ENCODE assay signal across 25 mouse cellular contexts in genomic region chr14:60170845-60171610, GRCm38 (mm10). TPM values are rescaled to one million over a fixed set of nuclear protein-coding genes. Genes with fewer than 3 reads are reported as not detected.
DNase-seq lines count a peak whose midpoint lies in the region; ATAC-seq and TF ChIP-seq lines count a peak whose summit lies in the region.
"Had no signal": no experiment of that assay in that cellular context is flagged by ENCODE, and none has a peak within 500 bp of the region (broad histone marks: within the 10 kb centered on the region; RNA-seq: fewer than 3 reads in every experiment).

No protein-coding gene starts in this region.

- H3K36me3 ChIP-seq in heart, embryonic 10.5 days, result no peaks in the 10 kb centered on the region
- H3K36me3 ChIP-seq in heart, embryonic 11.5 days (ENCODE audit: control insufficient read depth, insufficient read depth, low read length), result no peaks in the 10 kb centered on the region
- no peaks in the 10 kb centered on the region for H3K36me3 ChIP-seq in intestine, postnatal 0 days (ENCODE audit: control insufficient read depth, insufficient read depth)
- H3K36me3 ChIP-seq in stomach, embryonic 15.5 days, result no peaks in the 10 kb centered on the region
- H3K36me3 ChIP-seq: forebrain, embryonic 10.5 days; limb, embryonic 12.5 days; liver, embryonic 12.5 days; neural tube, embryonic 12.5 days had no signal

- H3K4me3 ChIP-seq in heart, embryonic 10.5 days, result no peak overlapping the region
- H3K4me3 ChIP-seq in heart, embryonic 11.5 days (ENCODE audit: low read depth, low read length), result no peak overlapping the region
- H3K4me3 ChIP-seq in intestine, postnatal 0 days (ENCODE audit: low read depth, low read length), result no peak overlapping the region
- H3K4me3 ChIP-seq in stomach, embryonic 15.5 days (replicated peaks), result no peak overlapping the region
- H3K4me3 ChIP-seq: forebrain, embryonic 10.5 days; limb, embryonic 12.5 days; liver, embryonic 12.5 days; neural tube, embryonic 12.5 days had no signal

- DNase-seq in heart, embryonic 10.5 days (ENCODE audit: low spot score), result no peak
- peak; percentile 13 for DNase-seq in retina, embryonic 14.5 days (ENCODE audit: low spot score)
- DNase-seq in retina, postnatal 1 day, result no peak
- no peak for DNase-seq in lung, postnatal 4 days
- DNase-seq in layer of hippocampus, adult 8-10 months (ENCODE audit: low spot score in 2 of 2), result no peak
- DNase-seq: B cell, adult 2 months; cerebellum, adult 18-20 months; cerebellum, postnatal 25 days; embryo, embryonic 11 days; forebrain, postnatal 0 days; heart, postnatal 36 days; kidney, adult 2 months; kidney, postnatal 25 days; layer of hippocampus, adult 9-11 months; lung, adult 2 months; right cerebral cortex, postnatal 25 days; thymus, postnatal 36 days had no signal

- 79% methylated on average over 16 of the region's 16 CpGs for WGBS in heart, embryonic 10.5 days
- 78% methylated on average over 16 of the region's 16 CpGs for WGBS in heart, embryonic 11.5 days (ENCODE audit: insufficient replicate concordance)
- WGBS in intestine, postnatal 0 days, result 34% methylated on average over 16 of the region's 16 CpGs
- WGBS in stomach, embryonic 15.5 days, result 65% methylated on average over 16 of the region's 16 CpGs

- ATAC-seq in heart, embryonic 11.5 days (replicated peaks; ENCODE audit: insufficient number of reproducible peaks, low FRiP score, low TSS enrichment), result no peak
- peak; percentile 88 for ATAC-seq in intestine, postnatal 0 days
- ATAC-seq in stomach, embryonic 15.5 days (ENCODE audit: insufficient read depth, low FRiP score, low read depth), result peak; percentile 64
- ATAC-seq: forebrain, postnatal 0 days; liver, embryonic 12.5 days had no signal

- H3K4me2 ChIP-seq in heart, embryonic 11.5 days, result no peak overlapping the region
- peak overlapping the region; percentile 54 for H3K4me2 ChIP-seq in intestine, postnatal 0 days (replicated peaks; ENCODE audit: low read depth)
- H3K4me2 ChIP-seq in stomach, embryonic 15.5 days, result no peak overlapping the region; the same call in 1 of the 2 replicates
- H3K4me2 ChIP-seq: hindbrain, embryonic 14.5 days; limb, embryonic 12.5 days; liver, embryonic 12.5 days; neural tube, embryonic 12.5 days had no signal

- H3K9me3 ChIP-seq in heart, embryonic 10.5 days, result no peaks in the 10 kb centered on the region
- H3K9me3 ChIP-seq in heart, embryonic 11.5 days (replicated peaks; ENCODE audit: control insufficient read depth, low read length), result no peaks in the 10 kb centered on the region
- H3K9me3 ChIP-seq in intestine, postnatal 0 days (ENCODE audit: control insufficient read depth), result no peaks in the 10 kb centered on the region
- no peaks in the 10 kb centered on the region for H3K9me3 ChIP-seq in stomach, embryonic 15.5 days
- H3K9me3 ChIP-seq: forebrain, embryonic 10.5 days; limb, embryonic 12.5 days; liver, embryonic 12.5 days; neural tube, embryonic 12.5 days had no signal

- no peak overlapping the region for H3K9ac ChIP-seq in heart, embryonic 11.5 days (ENCODE audit: low read depth, low read length)
- H3K9ac ChIP-seq in intestine, postnatal 0 days (ENCODE audit: low read depth, low read length), result no peak overlapping the region
- H3K9ac ChIP-seq in stomach, embryonic 15.5 days, result no peak overlapping the region
- H3K9ac ChIP-seq: forebrain, postnatal 0 days; hindbrain, embryonic 14.5 days; limb, embryonic 12.5 days; liver, embryonic 12.5 days; neural tube, embryonic 12.5 days had no signal

- H3K4me1 ChIP-seq in heart, embryonic 10.5 days, result peaks cover 38% of the 10 kb centered on the region
- peaks cover 8% of the 10 kb centered on the region; the same call in 1 of the 2 replicates for H3K4me1 ChIP-seq in heart, embryonic 11.5 days (ENCODE audit: control insufficient read depth, insufficient read depth, low read length)
- 0 out of 2 replicates have a peak, but pooled peaks cover 2% of the 10 kb centered on the region for H3K4me1 ChIP-seq in intestine, postnatal 0 days (replicated peaks; ENCODE audit: control insufficient read depth, insufficient read depth, low read length)
- H3K4me1 ChIP-seq in stomach, embryonic 15.5 days, result 0 out of 2 replicates have a peak, but pooled peaks cover 3% of the 10 kb centered on the region
- H3K4me1 ChIP-seq: limb, embryonic 12.5 days; liver, embryonic 12.5 days had no signal

- peaks cover 14% of the 10 kb centered on the region for H3K27me3 ChIP-seq in heart, embryonic 10.5 days (ENCODE audit: insufficient read depth, poor library complexity, severe bottlenecking)
- H3K27me3 ChIP-seq in heart, embryonic 11.5 days (ENCODE audit: control insufficient read depth, insufficient read depth, low read length), result peaks cover 9% of the 10 kb centered on the region; the same call in 1 of the 2 replicates
- H3K27me3 ChIP-seq in intestine, postnatal 0 days (replicated peaks; ENCODE audit: control insufficient read depth, insufficient read depth, low read length), result no peaks in the 10 kb centered on the region
- H3K27me3 ChIP-seq in stomach, embryonic 15.5 days (replicated peaks), result peaks cover 10% of the 10 kb centered on the region; the same call in 1 of the 2 replicates

- peak overlapping the region; percentile 87; the same call in 1 of the 2 replicates for H3K27ac ChIP-seq in heart, embryonic 10.5 days
- no peak overlapping the region for H3K27ac ChIP-seq in heart, embryonic 11.5 days (ENCODE audit: low read depth, low read length)
- H3K27ac ChIP-seq in intestine, postnatal 0 days (ENCODE audit: low read depth, low read length), result peak overlapping the region; percentile 75
- H3K27ac ChIP-seq in stomach, embryonic 15.5 days, result peak overlapping the region; percentile 59; the same call in 1 of the 2 replicates
- H3K27ac ChIP-seq: forebrain, embryonic 10.5 days; hindbrain, embryonic 14.5 days; limb, embryonic 12.5 days; liver, embryonic 12.5 days; neural tube, embryonic 12.5 days had no signal

- TF ChIP-seq CTCF in intestine, postnatal 0 days (IDR thresholded peaks at IDR 0.05; ENCODE audit: low read depth), result no peak

RNA-seq across cellular contexts. Expression of gene Atp8a2, which starts 26.0 kb away (rescaled TPM):
- polyA plus RNA-seq in heart, embryonic 10.5 days (2016; fragmentation: Nextera tagmentation; extraction: Ambion mirVana), result 6.9 and 8.0 TPM in 2 replicates
- polyA plus RNA-seq in heart, embryonic 11.5 days (2014; fragmentation: Nextera tagmentation; extraction: Ambion mirVana), result 6.8 and 7.8 TPM in 2 replicates
- polyA plus RNA-seq in intestine, postnatal 0 days (2015; fragmentation: Nextera tagmentation; extraction: Ambion mirVana), result 3.8 and 5.1 TPM in 2 replicates
- polyA plus RNA-seq in stomach, embryonic 15.5 days (2015; fragmentation: Nextera tagmentation; extraction: Ambion mirVana), result 5.4 and 6.0 TPM in 2 replicates
- 10 to 100 TPM; 42.6 to 51.0 (median 49.1) TPM for total RNA-seq in layer of hippocampus, adult 8-10 months (2022)
